10 mouse cellular contexts compared by ENCODE assay signal in the genomic region with DNA sequence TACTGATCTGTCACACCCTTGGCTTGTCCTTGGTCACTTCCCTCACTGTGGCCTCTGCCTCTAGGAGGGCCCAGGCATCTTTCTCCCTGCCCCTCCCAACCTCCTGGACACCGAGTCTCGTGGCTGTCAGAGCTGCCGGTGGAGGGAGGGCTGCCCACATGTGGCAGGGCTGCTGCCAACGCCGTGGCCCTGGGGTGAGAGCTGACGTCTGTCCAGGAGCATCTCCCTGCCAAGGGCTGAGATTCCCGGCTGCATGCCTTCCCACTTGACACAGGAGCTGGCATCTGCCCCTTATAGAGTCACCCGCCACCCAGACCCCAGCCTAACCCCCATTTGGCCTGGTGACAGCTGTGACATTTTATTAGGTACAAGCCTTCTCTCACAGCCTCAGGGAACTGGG. TPM values are rescaled to one million over a fixed set of nuclear protein-coding genes. Genes with fewer than 3 reads are reported as not detected.
DNase-seq lines count a peak whose midpoint lies in the region; ATAC-seq lines count a peak whose summit lies in the region.
"Had no signal": no experiment of that assay in that cellular context is flagged by ENCODE, and none has a peak within 500 bp of the region (broad histone marks: within the 10 kb centered on the region; RNA-seq: fewer than 3 reads in every experiment).

No protein-coding gene starts in this region.

- H3K4me2 ChIP-seq in hindbrain, embryonic 16.5 days (ENCODE audit: low read length): no peak overlapping the region
- H3K4me2 ChIP-seq in hindbrain, embryonic 14.5 days (replicated peaks): no peak overlapping the region
- H3K4me2 ChIP-seq in intestine, embryonic 15.5 days (replicated peaks): no peak overlapping the region

- DNase-seq in hindbrain, embryonic 14.5 days (ENCODE audit: low spot score): no peak
- peak; percentile 93 for DNase-seq in 3134 (ENCODE audit: extremely low read depth, insufficient read length, low spot score)
- peak; percentile 67 for DNase-seq in adrenal gland, postnatal 25 days
- DNase-seq in heart, embryonic 10.5 days (ENCODE audit: low spot score): no peak
- no peak for DNase-seq in kidney, adult 11 months
- DNase-seq in liver: no peak
- DNase-seq: kidney, adult 8-10 months; right cerebral cortex, postnatal 14 days had no signal

- H3K4me3 ChIP-seq in hindbrain, embryonic 16.5 days (ENCODE audit: low read length): no peak overlapping the region
- no peak overlapping the region for H3K4me3 ChIP-seq in hindbrain, embryonic 14.5 days (replicated peaks; ENCODE audit: low read length)
- H3K4me3 ChIP-seq in heart, embryonic 10.5 days: no peak overlapping the region
- H3K4me3 ChIP-seq in intestine, embryonic 15.5 days (replicated peaks): no peak overlapping the region

- peaks cover 4% of the 10 kb centered on the region; the same call in 1 of the 2 replicates for H3K4me1 ChIP-seq in hindbrain, embryonic 16.5 days (ENCODE audit: control insufficient read depth, insufficient read depth, low read depth, low read length)
- H3K4me1 ChIP-seq in hindbrain, embryonic 14.5 days (replicated peaks; ENCODE audit: control insufficient read depth, insufficient read depth, low read length): peaks cover 10% of the 10 kb centered on the region; the same call in 1 of the 2 replicates
- H3K4me1 ChIP-seq in heart, embryonic 10.5 days: peaks cover 57% of the 10 kb centered on the region
- H3K4me1 ChIP-seq in intestine, embryonic 15.5 days (replicated peaks): no peaks in the 10 kb centered on the region

- H3K27me3 ChIP-seq in hindbrain, embryonic 16.5 days (replicated peaks; ENCODE audit: control insufficient read depth, insufficient read depth, low read length): no peaks in the 10 kb centered on the region
- H3K27me3 ChIP-seq in hindbrain, embryonic 14.5 days (ENCODE audit: control insufficient read depth, insufficient read depth, low read length): no peaks in the 10 kb centered on the region
- H3K27me3 ChIP-seq in heart, embryonic 10.5 days (ENCODE audit: insufficient read depth, poor library complexity, severe bottlenecking): peaks cover 20% of the 10 kb centered on the region
- no peaks in the 10 kb centered on the region for H3K27me3 ChIP-seq in intestine, embryonic 15.5 days (replicated peaks)

- 22% methylated on average over 8 of the region's 8 CpGs for WGBS in hindbrain, embryonic 16.5 days
- WGBS in hindbrain, embryonic 14.5 days: 45% methylated on average over 8 of the region's 8 CpGs
- 44% methylated on average over 8 of the region's 8 CpGs for WGBS in heart, embryonic 10.5 days
- 49% methylated on average over 8 of the region's 8 CpGs for WGBS in intestine, embryonic 15.5 days

- ATAC-seq in hindbrain, embryonic 16.5 days: peak; percentile 44; the same call in 1 of the 2 replicates
- ATAC-seq in hindbrain, embryonic 14.5 days (ENCODE audit: low FRiP score): no peak
- no peak for ATAC-seq in intestine, embryonic 15.5 days

- H3K36me3 ChIP-seq in hindbrain, embryonic 16.5 days (ENCODE audit: control insufficient read depth, insufficient read depth, low read length): no peaks in the 10 kb centered on the region
- H3K36me3 ChIP-seq in hindbrain, embryonic 14.5 days (replicated peaks; ENCODE audit: control insufficient read depth, insufficient read depth): no peaks in the 10 kb centered on the region
- H3K36me3 ChIP-seq in heart, embryonic 10.5 days: 0 out of 2 replicates have a peak, but pooled peaks cover 6% of the 10 kb centered on the region
- no peaks in the 10 kb centered on the region for H3K36me3 ChIP-seq in intestine, embryonic 15.5 days

- no peaks in the 10 kb centered on the region for H3K9me3 ChIP-seq in hindbrain, embryonic 16.5 days (ENCODE audit: control insufficient read depth, low read length)
- H3K9me3 ChIP-seq in hindbrain, embryonic 14.5 days (ENCODE audit: control insufficient read depth, low read length): no peaks in the 10 kb centered on the region
- no peaks in the 10 kb centered on the region for H3K9me3 ChIP-seq in heart, embryonic 10.5 days
- H3K9me3 ChIP-seq in intestine, embryonic 15.5 days: no peaks in the 10 kb centered on the region

- H3K9ac ChIP-seq in hindbrain, embryonic 16.5 days (ENCODE audit: low read depth, low read length): no peak overlapping the region; the same call in 1 of the 2 replicates
- no peak overlapping the region for H3K9ac ChIP-seq in hindbrain, embryonic 14.5 days
- no peak overlapping the region for H3K9ac ChIP-seq in intestine, embryonic 15.5 days

- H3K27ac ChIP-seq in hindbrain, embryonic 16.5 days (ENCODE audit: low read depth, low read length): no peak overlapping the region
- H3K27ac ChIP-seq in hindbrain, embryonic 14.5 days: no peak overlapping the region
- H3K27ac ChIP-seq in heart, embryonic 10.5 days: peak overlapping the region; percentile 76
- no peak overlapping the region for H3K27ac ChIP-seq in intestine, embryonic 15.5 days

RNA-seq across cellular contexts. Expression of a gene that starts 34.6 kb away (rescaled TPM):
- polyA plus RNA-seq in hindbrain, embryonic 16.5 days (2015; fragmentation: Nextera tagmentation; extraction: Ambion mirVana): 48.7 and 49.4 TPM in 2 replicates
- 52.7 and 56.7 TPM in 2 replicates for polyA plus RNA-seq in hindbrain, embryonic 14.5 days (2014; fragmentation: Nextera tagmentation; extraction: Ambion mirVana)
- total RNA-seq in adrenal gland, postnatal 25 days (2021): 4.6 and 5.1 TPM in 2 replicates
- polyA plus RNA-seq in heart, embryonic 10.5 days (2016; fragmentation: Nextera tagmentation; extraction: Ambion mirVana): 16.2 and 25.0 TPM in 2 replicates
- polyA plus RNA-seq in intestine, embryonic 15.5 days (2015; fragmentation: Nextera tagmentation; extraction: Ambion mirVana): 19.6 and 19.9 TPM in 2 replicates

Comparison
In these comparisons a context has a peak if more than half of its experiments do, and no peak if none do; other contexts are left out.
1. DNase-seq: peak in 3134 (single experiment) and adrenal gland, postnatal 25 days (single experiment); none in hindbrain, embryonic 14.5 days (single experiment), heart, embryonic 10.5 days (single experiment), kidney, adult 11 months (single experiment) and liver (single experiment).